Mouse (Mus musculus) brain, embryonic 14.5 days (tissue): ENCODE data around the gene Ccnb3.

Source experiments
- CTCF ChIP-seq: fragments of 200-500 bp; IDR thresholded peaks from 2 replicates; pipeline ENCODE4 v1.5.1; 2012; ENCODE audit warnings: inconsistent platforms, mild to moderate bottlenecking, moderate library complexity, borderline replicate concordance; ENCODE audit not compliant: insufficient read depth, insufficient read length; ENCODE audit errors: extremely low read depth
- POLR2A ChIP-seq: fragments of 200-500 bp; IDR thresholded peaks from 2 replicates; pipeline ENCODE4 v1.6.1; 2012; ENCODE audit warnings: mild to moderate bottlenecking, inconsistent platforms, borderline replicate concordance; ENCODE audit not compliant: poor library complexity, insufficient read depth, insufficient read length, severe bottlenecking; ENCODE audit errors: extremely low read depth

DNA sequence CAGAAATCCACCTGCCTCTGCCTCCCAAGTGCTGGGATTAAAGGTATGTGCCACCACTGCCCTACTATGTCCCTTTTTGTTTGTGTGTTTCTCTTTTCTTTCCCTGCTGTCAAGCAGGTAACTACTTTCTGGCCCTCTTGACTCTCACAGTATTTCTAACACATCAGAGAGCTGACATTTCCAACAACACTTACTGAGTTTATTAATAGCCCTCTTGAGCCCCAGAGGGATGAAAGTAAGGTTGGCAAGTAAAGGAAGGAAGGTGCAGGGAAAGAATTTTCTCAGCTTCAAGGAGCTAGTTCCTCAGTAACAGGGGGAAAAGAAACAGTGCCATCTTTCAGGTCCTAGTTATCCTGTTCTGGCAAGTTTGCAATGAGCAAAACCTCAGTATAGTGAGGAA, 48.9 kb upstream of the Ccnb3 start:
- no peak for TF ChIP-seq POLR2A
- TF ChIP-seq CTCF: no peak
